Mouse (Mus musculus): ENCODE results near the gene Cc2d1a. TPM values are rescaled to one million over a fixed set of nuclear protein-coding genes. Genes with fewer than 3 reads are reported as not detected.

The Cc2d1a gene
- polyA plus RNA-seq, 1 experiment from 2014 or later = 17.7 TPM

GRCm38 (mm10) chr8:84149181-84149580 lies 1.4 kb upstream of the Cc2d1a start:
- Histone ChIP-seq H3K27me3 (ENCODE audit: control insufficient read depth, insufficient read depth, low read length) (no peaks in the 10 kb centered on the region), H3K36me3 (ENCODE audit: control insufficient read depth, insufficient read depth, low read length) (peaks cover 5% of the 10 kb centered on the region; the same call in 1 of the 2 replicates), H3K9ac (ENCODE audit: low read depth, low read length) (no peak overlapping the region), H3K4me2 (replicated peaks; ENCODE audit: low read depth, low read length) (no peak overlapping the region; the same call in 1 of the 2 replicates), H3K4me3 (ENCODE audit: low read length) (no peak overlapping the region), H3K4me1 (ENCODE audit: control insufficient read depth, insufficient read depth, low read length) (peaks cover 10% of the 10 kb centered on the region), H3K27ac (ENCODE audit: low read depth, low read length) (no peak overlapping the region), H3K9me3 (ENCODE audit: control insufficient read depth, low read length) (no peaks in the 10 kb centered on the region)
- 49% methylated on average over 3 of the region's 3 CpGs for WGBS
- no peak for ATAC-seq (ENCODE audit: low FRiP score, low TSS enrichment)

- H3K9me3 ChIP-seq (ENCODE audit: control insufficient read depth, low read length) = no peaks in the 10 kb centered on the region
- H3K9ac ChIP-seq (ENCODE audit: low read depth, low read length) = no peak overlapping the region
- peaks cover 12% of the 10 kb centered on the region for H3K36me3 ChIP-seq (ENCODE audit: control insufficient read depth, insufficient read depth, low read length)
- no peaks in the 10 kb centered on the region for H3K27me3 ChIP-seq (ENCODE audit: control insufficient read depth, insufficient read depth, low read length)
- H3K4me2 ChIP-seq (replicated peaks; ENCODE audit: low read depth, low read length) = peak overlapping the region; percentile 83
- H3K27ac ChIP-seq (ENCODE audit: low read depth, low read length) = no peak overlapping the region
- ATAC-seq (ENCODE audit: low FRiP score, low TSS enrichment) = no peak
- H3K4me1 ChIP-seq (ENCODE audit: control insufficient read depth, insufficient read depth, low read length) = peaks cover 10% of the 10 kb centered on the region
- peak overlapping the region; percentile 47 for H3K4me3 ChIP-seq (ENCODE audit: low read length)
- WGBS = 94% methylated on average over 5 of the region's 5 CpGs
Observed at GRCm38 (mm10) chr8:84148531-84148850, 755 bp upstream of the Cc2d1a start.

GRCm38 (mm10) chr8:84147324-84147766 lies 391 bp downstream of the Cc2d1a start:
- Histone ChIP-seq H3K36me3 (ENCODE audit: control insufficient read depth, insufficient read depth, low read length) (peaks cover 23% of the 10 kb centered on the region), H3K4me3 (ENCODE audit: low read length) (peak overlapping the region; percentile 47), H3K9ac (ENCODE audit: low read depth, low read length) (peak overlapping the region; percentile 68), H3K27me3 (ENCODE audit: control insufficient read depth, insufficient read depth, low read length) (no peaks in the 10 kb centered on the region), H3K4me1 (ENCODE audit: control insufficient read depth, insufficient read depth, low read length) (peaks cover 10% of the 10 kb centered on the region), H3K9me3 (ENCODE audit: control insufficient read depth, low read length) (no peaks in the 10 kb centered on the region), H3K27ac (ENCODE audit: low read depth, low read length) (no peak overlapping the region), H3K4me2 (replicated peaks; ENCODE audit: low read depth, low read length) (peak overlapping the region; percentile 83)
- 8% methylated on average over 14 of the region's 14 CpGs for WGBS
- ATAC-seq (ENCODE audit: low FRiP score, low TSS enrichment) = no peak; the same call in 1 of the 2 replicates

- 91% methylated on average over 8 of the region's 8 CpGs for WGBS
- no peak overlapping the region for H3K4me3 ChIP-seq (ENCODE audit: low read length)
- H3K27ac ChIP-seq (ENCODE audit: low read depth, low read length) = no peak overlapping the region
- H3K9me3 ChIP-seq (ENCODE audit: control insufficient read depth, low read length) = no peaks in the 10 kb centered on the region
- peaks cover 10% of the 10 kb centered on the region for H3K4me1 ChIP-seq (ENCODE audit: control insufficient read depth, insufficient read depth, low read length)
- no peaks in the 10 kb centered on the region for H3K27me3 ChIP-seq (ENCODE audit: control insufficient read depth, insufficient read depth, low read length)
- peaks cover 45% of the 10 kb centered on the region for H3K36me3 ChIP-seq (ENCODE audit: control insufficient read depth, insufficient read depth, low read length)
- no peak overlapping the region for H3K9ac ChIP-seq (ENCODE audit: low read depth, low read length)
- H3K4me2 ChIP-seq (replicated peaks; ENCODE audit: low read depth, low read length) = no peak overlapping the region
- ATAC-seq (ENCODE audit: low FRiP score, low TSS enrichment) = no peak
Observed at GRCm38 (mm10) chr8:84144636-84145245, 3.0 kb downstream of the Cc2d1a start.

GRCm38 (mm10) chr8:84140838-84141237 lies 6.9 kb downstream of the Cc2d1a start:
- ATAC-seq (ENCODE audit: low FRiP score, low TSS enrichment) = no peak
- no peak overlapping the region for H3K4me2 ChIP-seq (replicated peaks; ENCODE audit: low read depth, low read length)
- no peak overlapping the region for H3K27ac ChIP-seq (ENCODE audit: low read depth, low read length)
- peaks cover 84% of the 10 kb centered on the region for H3K36me3 ChIP-seq (ENCODE audit: control insufficient read depth, insufficient read depth, low read length)
- no peak overlapping the region for H3K4me3 ChIP-seq (ENCODE audit: low read length)
- H3K27me3 ChIP-seq (ENCODE audit: control insufficient read depth, insufficient read depth, low read length) = no peaks in the 10 kb centered on the region
- H3K4me1 ChIP-seq (ENCODE audit: control insufficient read depth, insufficient read depth, low read length) = no peaks in the 10 kb centered on the region
- WGBS = 89% methylated on average over 4 of the region's 4 CpGs
- H3K9me3 ChIP-seq (ENCODE audit: control insufficient read depth, low read length) = no peaks in the 10 kb centered on the region
- H3K9ac ChIP-seq (ENCODE audit: low read depth, low read length) = no peak overlapping the region

GRCm38 (mm10) chr8:84137848-84138247 lies 9.9 kb downstream of the Cc2d1a start:
- Histone ChIP-seq H3K36me3 (ENCODE audit: control insufficient read depth, insufficient read depth, low read length) (peaks cover 96% of the 10 kb centered on the region), H3K4me3 (ENCODE audit: low read length) (no peak overlapping the region), H3K9ac (ENCODE audit: low read depth, low read length) (no peak overlapping the region), H3K27me3 (ENCODE audit: control insufficient read depth, insufficient read depth, low read length) (no peaks in the 10 kb centered on the region), H3K27ac (ENCODE audit: low read depth, low read length) (no peak overlapping the region), H3K9me3 (ENCODE audit: control insufficient read depth, low read length) (no peaks in the 10 kb centered on the region), H3K4me2 (replicated peaks; ENCODE audit: low read depth, low read length) (no peak overlapping the region), H3K4me1 (ENCODE audit: control insufficient read depth, insufficient read depth, low read length) (no peaks in the 10 kb centered on the region)
- WGBS = 93% methylated on average over 3 of the region's 3 CpGs
- ATAC-seq (ENCODE audit: low FRiP score, low TSS enrichment) = no peak

- Histone ChIP-seq H3K27me3 (ENCODE audit: control insufficient read depth, insufficient read depth, low read length) (no peaks in the 10 kb centered on the region), H3K27ac (ENCODE audit: low read depth, low read length) (no peak overlapping the region), H3K4me3 (ENCODE audit: low read length) (no peak overlapping the region), H3K4me1 (ENCODE audit: control insufficient read depth, insufficient read depth, low read length) (no peaks in the 10 kb centered on the region), H3K4me2 (replicated peaks; ENCODE audit: low read depth, low read length) (no peak overlapping the region), H3K9ac (ENCODE audit: low read depth, low read length) (no peak overlapping the region), H3K36me3 (ENCODE audit: control insufficient read depth, insufficient read depth, low read length) (peaks cover 54% of the 10 kb centered on the region), H3K9me3 (ENCODE audit: control insufficient read depth, low read length) (no peaks in the 10 kb centered on the region)
- 89% methylated on average over 8 of the region's 8 CpGs for WGBS
- no peak for ATAC-seq (ENCODE audit: low FRiP score, low TSS enrichment)
Observed at GRCm38 (mm10) chr8:84132225-84132624, 15.5 kb downstream of the Cc2d1a start.

GRCm38 (mm10) chr8:84130806-84131205 lies 16.9 kb downstream of the Cc2d1a start:
- Histone ChIP-seq H3K27me3 (ENCODE audit: control insufficient read depth, insufficient read depth, low read length) (no peaks in the 10 kb centered on the region), H3K36me3 (ENCODE audit: control insufficient read depth, insufficient read depth, low read length) (peaks cover 40% of the 10 kb centered on the region), H3K9me3 (ENCODE audit: control insufficient read depth, low read length) (no peaks in the 10 kb centered on the region), H3K4me2 (replicated peaks; ENCODE audit: low read depth, low read length) (no peak overlapping the region), H3K4me3 (ENCODE audit: low read length) (no peak overlapping the region), H3K9ac (ENCODE audit: low read depth, low read length) (0 out of 2 replicates have a peak overlapping the region, but pooled peaks have one; percentile 13), H3K4me1 (ENCODE audit: control insufficient read depth, insufficient read depth, low read length) (no peaks in the 10 kb centered on the region), H3K27ac (ENCODE audit: low read depth, low read length) (no peak overlapping the region)
- 45% methylated on average over 30 of the region's 30 CpGs for WGBS
- ATAC-seq (ENCODE audit: low FRiP score, low TSS enrichment) = no peak; the same call in 1 of the 2 replicates

GRCm38 (mm10) chr8:84128277-84128676 lies 19.5 kb downstream of the Cc2d1a start:
- no peaks in the 10 kb centered on the region for H3K9me3 ChIP-seq (ENCODE audit: control insufficient read depth, low read length)
- no peaks in the 10 kb centered on the region for H3K4me1 ChIP-seq (ENCODE audit: control insufficient read depth, insufficient read depth, low read length)
- H3K27ac ChIP-seq (ENCODE audit: low read depth, low read length) = no peak overlapping the region
- peaks cover 15% of the 10 kb centered on the region for H3K36me3 ChIP-seq (ENCODE audit: control insufficient read depth, insufficient read depth, low read length)
- H3K9ac ChIP-seq (ENCODE audit: low read depth, low read length) = no peak overlapping the region
- no peak for ATAC-seq (ENCODE audit: low FRiP score, low TSS enrichment)
- 59% methylated on average over 8 of the region's 8 CpGs for WGBS
- no peak overlapping the region for H3K4me3 ChIP-seq (ENCODE audit: low read length)
- H3K27me3 ChIP-seq (ENCODE audit: control insufficient read depth, insufficient read depth, low read length) = no peaks in the 10 kb centered on the region
- H3K4me2 ChIP-seq (replicated peaks; ENCODE audit: low read depth, low read length) = no peak overlapping the region

Data from kidney, embryonic 14.5 days (tissue).